Mouse (Mus musculus): ENCODE results near the gene Utp3.

DNA sequence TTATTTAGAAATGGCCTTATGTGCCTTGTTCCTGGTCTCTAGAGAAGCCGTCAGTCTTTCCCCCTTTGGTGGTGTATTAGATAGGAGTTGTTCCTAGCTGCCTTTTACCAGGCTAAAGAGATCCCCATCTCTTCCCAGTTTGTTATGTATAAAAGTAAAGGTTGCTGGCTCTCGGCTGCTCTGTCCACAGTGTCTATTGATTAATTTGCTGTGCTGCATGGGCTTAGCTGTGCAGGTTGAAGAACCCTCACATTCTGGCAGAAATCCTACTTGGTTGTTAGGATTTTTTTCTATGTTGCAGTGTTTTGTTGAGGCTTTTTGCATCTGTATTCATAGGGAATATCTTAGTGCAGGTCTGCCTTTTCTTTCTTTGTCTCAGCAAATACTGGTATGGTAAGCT is 47.8 kb downstream of the Utp3 start:
- TF ChIP-seq CTCF (IDR thresholded peaks at IDR 0.05; ENCODE audit: insufficient read depth, low read depth, low read length) (no peak), POLR2A (IDR thresholded peaks at IDR 0.05; ENCODE audit: insufficient read depth, low read depth, low read length) (no peak)
